Mouse (Mus musculus): Measurements from ENCODE around the gene Exoc1. TPM values are rescaled to one million over a fixed set of nuclear protein-coding genes. Genes with fewer than 3 reads are reported as not detected.

Exoc1 gene
- 16.1 and 41.8 TPM in 2 replicates for polyA plus RNA-seq (2011; ENCODE audit: insufficient read depth, insufficient read length, low replicate concordance, missing spikeins)

DNA sequence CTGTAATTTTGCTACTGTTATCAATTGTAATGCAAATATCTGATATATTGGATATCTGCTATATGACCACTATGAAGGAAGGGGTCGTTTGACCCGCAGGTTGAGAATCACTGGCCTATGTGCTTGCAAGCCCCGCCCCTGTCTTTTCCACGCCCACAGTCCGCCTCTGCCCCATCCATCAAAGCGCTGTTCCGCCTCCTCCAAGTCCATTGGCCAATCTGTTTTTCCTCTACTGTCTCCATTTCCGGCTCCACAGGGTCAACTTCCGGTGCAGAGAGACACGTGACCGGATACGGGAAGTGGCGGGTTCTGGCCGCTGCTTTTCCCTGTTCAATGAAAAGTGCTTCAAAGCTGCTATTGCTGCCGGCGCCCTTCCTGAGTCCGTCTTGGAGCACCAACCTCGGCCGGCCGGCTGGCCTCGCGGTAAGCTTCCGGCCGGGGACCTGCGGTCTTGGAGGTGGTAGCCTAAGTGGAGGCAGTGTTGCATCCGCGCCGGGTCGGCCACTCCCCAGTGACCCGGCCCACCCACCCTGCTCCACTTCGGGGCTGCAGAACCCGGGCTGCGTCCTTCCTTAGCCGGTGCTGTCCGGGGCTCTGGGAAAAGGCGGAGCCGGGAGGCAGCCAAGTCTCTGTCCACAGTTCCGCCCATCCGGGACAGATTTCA lies at the start of gene Exoc1:
Gene Exoc1, plus strand, starts transcription at position 272 of the 664 bp plus-strand sequence.
- under 1% methylated on average over 39 of the region's 39 CpGs for WGBS
- Histone ChIP-seq H3K4me3 (replicated peaks; ENCODE audit: control insufficient read depth, low read depth, low read length) (peak within 1 kb of the TSS; percentile 83), H3K27ac (ENCODE audit: control insufficient read depth, insufficient read depth, low read depth, low read length, poor library complexity) (peak within 1 kb of the TSS; percentile 23; the same call in 1 of the 2 replicates), H3K4me1 (ENCODE audit: control insufficient read depth, insufficient read depth, low read length) (peaks cover 1% of the 10 kb centered on the region; the same call in 1 of the 2 replicates)
- TF ChIP-seq CTCF (IDR thresholded peaks at IDR 0.05; ENCODE audit: control insufficient read depth, insufficient read depth, low read length) = no peak
- TF ChIP-seq POLR2A (IDR thresholded peaks at IDR 0.05; ENCODE audit: borderline replicate concordance, control insufficient read depth, low read depth, low read length) = peak; percentile 30; the same call in 1 of the 2 replicates

DNA sequence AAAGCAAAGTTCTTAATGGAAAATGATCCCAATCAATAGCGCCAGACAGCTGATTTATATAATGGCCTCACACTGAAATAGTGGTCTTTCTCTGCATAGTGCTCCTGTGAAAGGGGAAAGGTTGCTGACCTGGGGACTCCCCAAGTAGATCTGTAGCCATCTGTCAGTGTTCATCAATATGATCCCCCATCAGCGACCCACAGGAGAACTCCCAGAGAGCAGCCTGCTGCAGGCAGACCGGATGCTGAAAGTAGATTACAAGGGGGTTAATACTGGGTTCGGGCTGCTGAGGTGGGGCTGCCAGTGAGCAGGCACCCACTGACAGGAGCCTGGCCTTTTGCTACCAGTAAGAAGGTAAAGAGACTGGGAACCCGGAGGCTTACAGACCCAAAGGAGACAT lies 45.3 kb upstream of the Exoc1 start, which contains the start of gene Gm7271:
Gene Gm7271, plus strand, starts transcription at position 230 of the 400 bp plus-strand sequence.
- H3K27ac ChIP-seq (ENCODE audit: control insufficient read depth, insufficient read depth, low read depth, low read length, poor library complexity) = no peak within 1 kb of the TSS
- TF ChIP-seq POLR2A (IDR thresholded peaks at IDR 0.05; ENCODE audit: borderline replicate concordance, control insufficient read depth, low read depth, low read length) (no peak), CTCF (IDR thresholded peaks at IDR 0.05; ENCODE audit: control insufficient read depth, insufficient read depth, low read length) (no peak)
- 67% methylated on average over 5 of the region's 5 CpGs for WGBS
- no peak within 1 kb of the TSS for H3K4me3 ChIP-seq (replicated peaks; ENCODE audit: control insufficient read depth, low read depth, low read length)
- no peaks in the 10 kb centered on the region for H3K4me1 ChIP-seq (ENCODE audit: control insufficient read depth, insufficient read depth, low read length)

DNA sequence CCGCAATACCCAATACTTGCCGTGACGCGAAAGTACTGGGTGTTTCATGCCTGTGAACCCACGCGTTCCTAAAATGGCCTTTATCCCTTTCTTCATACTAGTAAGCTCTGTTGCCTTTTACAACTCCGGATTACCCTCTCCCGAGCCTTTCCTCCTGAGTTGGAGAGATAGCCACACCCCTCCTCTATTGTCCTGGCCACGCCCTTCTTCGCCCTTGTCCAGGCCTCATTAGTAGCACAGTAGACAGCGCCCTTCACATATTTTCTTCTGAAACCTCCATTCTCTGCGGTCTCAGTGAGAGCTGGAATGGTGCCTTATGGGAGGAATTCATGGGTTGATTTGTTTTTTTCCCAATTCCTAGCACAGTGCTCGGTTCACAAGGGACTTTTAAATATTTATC lies 34.0 kb upstream of the Exoc1 start:
- TF ChIP-seq POLR2A (IDR thresholded peaks at IDR 0.05; ENCODE audit: borderline replicate concordance, control insufficient read depth, low read depth, low read length) = no peak
- no peak for TF ChIP-seq CTCF (IDR thresholded peaks at IDR 0.05; ENCODE audit: control insufficient read depth, insufficient read depth, low read length)
- WGBS = 85% methylated on average over 13 of the region's 13 CpGs
- Histone ChIP-seq H3K4me1 (ENCODE audit: control insufficient read depth, insufficient read depth, low read length) (no peaks in the 10 kb centered on the region), H3K27ac (ENCODE audit: control insufficient read depth, insufficient read depth, low read depth, low read length, poor library complexity) (no peak overlapping the region), H3K4me3 (replicated peaks; ENCODE audit: control insufficient read depth, low read depth, low read length) (no peak overlapping the region)

DNA sequence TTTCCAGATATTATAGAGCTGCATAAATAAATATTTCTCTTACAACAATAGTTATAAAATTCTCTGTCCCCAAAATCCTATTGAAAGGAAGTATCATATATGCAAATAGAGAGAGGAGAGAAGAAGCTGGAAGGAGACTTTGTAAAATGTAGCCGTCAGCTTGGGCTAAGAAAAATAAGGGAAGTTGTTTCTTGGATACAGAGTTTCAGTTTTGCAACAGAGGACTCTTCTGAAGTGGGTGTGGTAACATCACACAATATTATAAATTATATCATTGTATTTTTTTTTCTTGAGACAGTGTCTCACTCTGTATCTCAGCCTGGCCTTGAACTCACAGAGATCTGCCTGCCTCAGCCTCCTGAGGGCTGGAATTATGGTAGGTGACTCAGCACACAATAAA lies 6.7 kb upstream of the Exoc1 start:
- TF ChIP-seq POLR2A (IDR thresholded peaks at IDR 0.05; ENCODE audit: borderline replicate concordance, control insufficient read depth, low read depth, low read length) (no peak), CTCF (IDR thresholded peaks at IDR 0.05; ENCODE audit: control insufficient read depth, insufficient read depth, low read length) (no peak)
- H3K27ac ChIP-seq (ENCODE audit: control insufficient read depth, insufficient read depth, low read depth, low read length, poor library complexity) = no peak overlapping the region
- no peak overlapping the region for H3K4me3 ChIP-seq (replicated peaks; ENCODE audit: control insufficient read depth, low read depth, low read length)
- H3K4me1 ChIP-seq (ENCODE audit: control insufficient read depth, insufficient read depth, low read length) = peaks cover 2% of the 10 kb centered on the region
- WGBS = 7% methylated on average over 1 of the region's 1 CpGs

DNA sequence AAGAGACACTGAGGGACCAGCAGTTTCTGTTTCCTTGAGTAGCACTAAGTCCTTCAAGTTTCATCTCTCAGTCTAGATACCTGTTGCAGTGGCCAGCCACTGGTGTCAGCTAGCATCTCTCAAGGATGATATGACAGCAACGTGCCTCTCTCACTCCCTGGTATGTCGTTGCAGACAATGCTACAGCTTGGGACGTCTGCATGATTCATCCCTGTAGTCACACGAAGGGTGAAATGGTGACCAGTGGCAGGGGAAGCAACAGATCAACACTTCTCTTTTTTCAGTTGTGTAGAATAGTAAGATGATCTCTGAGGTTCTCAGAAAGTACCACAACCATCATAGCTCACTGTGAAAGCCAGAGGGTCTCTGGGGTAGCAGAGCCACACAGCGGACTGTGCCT lies 4.5 kb upstream of the Exoc1 start:
- Histone ChIP-seq H3K4me3 (replicated peaks; ENCODE audit: control insufficient read depth, low read depth, low read length) (peak overlapping the region; percentile 39), H3K27ac (ENCODE audit: control insufficient read depth, insufficient read depth, low read depth, low read length, poor library complexity) (peak overlapping the region; percentile 39; the same call in 1 of the 2 replicates), H3K4me1 (ENCODE audit: control insufficient read depth, insufficient read depth, low read length) (peaks cover 2% of the 10 kb centered on the region)
- TF ChIP-seq POLR2A (IDR thresholded peaks at IDR 0.05; ENCODE audit: borderline replicate concordance, control insufficient read depth, low read depth, low read length) (no peak), CTCF (IDR thresholded peaks at IDR 0.05; ENCODE audit: control insufficient read depth, insufficient read depth, low read length) (no peak)
- WGBS = 22% methylated on average over 5 of the region's 5 CpGs

DNA sequence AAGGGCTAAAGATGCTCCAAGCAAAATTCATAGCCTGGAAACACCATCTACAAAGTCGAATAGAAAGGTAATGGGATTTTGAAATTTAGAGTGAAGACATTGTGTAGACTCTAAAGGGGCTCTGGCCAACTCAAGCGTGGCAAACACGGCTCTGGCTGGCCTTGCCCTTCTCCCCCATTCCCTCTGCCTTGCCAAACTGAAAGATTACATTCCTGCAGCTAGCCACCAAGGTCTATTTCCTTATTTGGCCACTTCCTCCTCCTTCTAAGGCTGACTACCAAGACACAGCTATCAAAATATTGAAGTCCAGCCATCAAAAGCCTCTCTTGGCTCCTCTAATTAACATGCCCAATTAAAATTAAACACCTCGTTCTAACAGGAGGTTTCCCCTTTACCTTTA lies 4.0 kb upstream of the Exoc1 start:
- 28% methylated on average over 4 of the region's 4 CpGs for WGBS
- Histone ChIP-seq H3K27ac (ENCODE audit: control insufficient read depth, insufficient read depth, low read depth, low read length, poor library complexity) (peak overlapping the region; percentile 39; the same call in 1 of the 2 replicates), H3K4me1 (ENCODE audit: control insufficient read depth, insufficient read depth, low read length) (peaks cover 2% of the 10 kb centered on the region), H3K4me3 (replicated peaks; ENCODE audit: control insufficient read depth, low read depth, low read length) (peak overlapping the region; percentile 44)
- TF ChIP-seq POLR2A (IDR thresholded peaks at IDR 0.05; ENCODE audit: borderline replicate concordance, control insufficient read depth, low read depth, low read length) (no peak), CTCF (IDR thresholded peaks at IDR 0.05; ENCODE audit: control insufficient read depth, insufficient read depth, low read length) (no peak)

DNA sequence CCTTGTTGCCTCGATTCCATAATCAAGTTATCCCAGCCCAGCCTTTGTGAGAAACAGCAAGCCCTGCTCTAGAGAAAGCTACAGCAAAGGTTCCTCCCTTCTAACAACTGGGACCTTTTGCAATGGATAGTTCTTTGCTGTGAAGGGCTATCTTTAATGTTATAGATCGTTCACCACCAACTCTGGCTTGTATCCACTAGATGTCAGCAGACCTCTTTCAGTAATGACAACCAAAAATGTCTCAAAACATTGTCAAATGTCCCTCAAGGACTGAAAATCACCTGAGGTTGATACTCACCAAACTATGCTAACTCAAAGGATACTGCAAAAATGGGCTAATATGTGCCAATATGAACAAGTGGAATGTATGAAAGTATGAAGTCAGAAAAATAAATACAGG lies 3.3 kb upstream of the Exoc1 start:
- H3K27ac ChIP-seq (ENCODE audit: control insufficient read depth, insufficient read depth, low read depth, low read length, poor library complexity) = no peak overlapping the region; the same call in 1 of the 2 replicates
- TF ChIP-seq POLR2A (IDR thresholded peaks at IDR 0.05; ENCODE audit: borderline replicate concordance, control insufficient read depth, low read depth, low read length) (no peak), CTCF (IDR thresholded peaks at IDR 0.05; ENCODE audit: control insufficient read depth, insufficient read depth, low read length) (no peak)
- 22% methylated on average over 2 of the region's 2 CpGs for WGBS

DNA sequence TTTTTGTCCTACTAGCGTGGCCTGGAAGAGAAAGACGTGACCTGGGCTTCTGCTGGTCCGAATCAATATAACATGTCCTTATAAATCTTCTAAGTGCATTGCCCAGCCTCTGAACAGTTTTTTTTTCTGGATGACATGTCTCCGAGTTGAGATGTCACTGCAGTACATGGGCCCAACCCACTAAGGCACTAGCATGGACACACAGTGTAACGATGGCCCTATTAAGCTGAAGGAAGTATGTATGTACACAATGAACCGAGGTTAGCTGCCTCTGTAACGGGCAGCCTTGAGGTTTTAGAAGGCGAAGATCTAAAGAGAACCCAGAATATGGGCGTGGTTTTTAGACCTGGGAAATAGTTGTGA lies 574 bp downstream of the Exoc1 start:
- WGBS = 4% methylated on average over 9 of the region's 9 CpGs
- Histone ChIP-seq H3K4me3 (replicated peaks; ENCODE audit: control insufficient read depth, low read depth, low read length) (peak overlapping the region; percentile 83), H3K4me1 (ENCODE audit: control insufficient read depth, insufficient read depth, low read length) (peaks cover 1% of the 10 kb centered on the region; the same call in 1 of the 2 replicates), H3K27ac (ENCODE audit: control insufficient read depth, insufficient read depth, low read depth, low read length, poor library complexity) (no peak overlapping the region)
- TF ChIP-seq CTCF (IDR thresholded peaks at IDR 0.05; ENCODE audit: control insufficient read depth, insufficient read depth, low read length) (no peak), POLR2A (IDR thresholded peaks at IDR 0.05; ENCODE audit: borderline replicate concordance, control insufficient read depth, low read depth, low read length) (no peak)

More for the DNA sequence above, 3.3 kb upstream of the Exoc1 start:
- Histone ChIP-seq H3K4me3 (replicated peaks; ENCODE audit: control insufficient read depth, low read depth, low read length) (no peak overlapping the region), H3K4me1 (ENCODE audit: control insufficient read depth, insufficient read depth, low read length) (peaks cover 2% of the 10 kb centered on the region)
